Mouse (Mus musculus): ENCODE data around the gene Rnase9.

GRCm38 (mm10) chr14:51036214-51036613 lies 5.5 kb downstream of the Rnase9 start:
- TF ChIP-seq GATA1 (IDR thresholded peaks at IDR 0.05; ENCODE audit: low read length) (no peak), TAL1 (IDR thresholded peaks at IDR 0.05; ENCODE audit: low read length) (no peak)
